8 mouse cellular contexts compared by ENCODE assay signal in genomic region chr16:44691561-44692141, GRCm38 (mm10). TPM values are rescaled to one million over a fixed set of nuclear protein-coding genes. Genes with fewer than 3 reads are reported as not detected.
DNase-seq lines count a peak whose midpoint lies in the region; ATAC-seq and TF ChIP-seq lines count a peak whose summit lies in the region.

No protein-coding gene starts in this region.

- no peaks in the 10 kb centered on the region for H3K36me3 ChIP-seq in lung, embryonic 15.5 days
- H3K36me3 ChIP-seq in small intestine, adult 2 months (ENCODE audit: control insufficient read depth, insufficient read depth, low read length) = no peaks in the 10 kb centered on the region

- H3K27ac ChIP-seq in lung, embryonic 15.5 days = peak overlapping the region; percentile 73
- 0 out of 2 replicates have a peak overlapping the region, but pooled peaks have one; percentile 22 for H3K27ac ChIP-seq in small intestine, adult 2 months (ENCODE audit: insufficient read depth, low read depth, low read length)

- no peak for ATAC-seq in lung, embryonic 15.5 days (ENCODE audit: borderline replicate concordance, extremely low read depth, low FRiP score, low TSS enrichment)
- no peak for ATAC-seq in erythroid progenitor cell, adult 5-6 weeks (replicated peaks; ENCODE audit: low FRiP score, poor library complexity, severe bottlenecking)

- no peaks in the 10 kb centered on the region for H3K9me3 ChIP-seq in lung, embryonic 15.5 days

- intact Hi-C loops in heart, postnatal 14 days (cut with DNase I) = loop anchor here (10.0 kb wide), 1 partner anchor 47 kb away; no protein-coding TSS in a partner anchor

- peak overlapping the region; percentile 1; the same call in 1 of the 2 replicates for H3K4me3 ChIP-seq in lung, embryonic 15.5 days
- H3K4me3 ChIP-seq in small intestine, adult 2 months (ENCODE audit: low read depth, low read length) = peak overlapping the region; percentile 32

- no peaks in the 10 kb centered on the region for H3K27me3 ChIP-seq in lung, embryonic 15.5 days
- H3K27me3 ChIP-seq in small intestine, adult 2 months (ENCODE audit: control insufficient read depth, insufficient read depth, low read length) = no peaks in the 10 kb centered on the region

- no peak for TF ChIP-seq CTCF in brain, embryonic 14.5 days (IDR thresholded peaks at IDR 0.05; ENCODE audit: borderline replicate concordance, extremely low read depth, insufficient read depth, insufficient read length)
- TF ChIP-seq CTCF in small intestine, adult 2 months (IDR thresholded peaks at IDR 0.05; ENCODE audit: extremely low read depth, insufficient read length, insufficient replicate concordance, low read depth, low read length) = no peak

- H3K4me1 ChIP-seq in lung, embryonic 15.5 days = peaks cover 32% of the 10 kb centered on the region
- peaks cover 3% of the 10 kb centered on the region; the same call in 1 of the 2 replicates for H3K4me1 ChIP-seq in small intestine, adult 2 months (ENCODE audit: control insufficient read depth, insufficient read depth, insufficient read length, low read length)

- peak; percentile 80 for DNase-seq in MEL-GATA-1-ER (ENCODE audit: extremely low read depth, low read depth)
- peak; percentile 92 for DNase-seq in brain, embryonic 14.5 days (ENCODE audit: low read depth)
- peak; percentile 21 to 51 for DNase-seq in frontal cortex, postnatal 10 days (ENCODE audit: low spot score in 2 of 2)
- peak; percentile 55 to 63 for DNase-seq in heart, postnatal 14 days
- DNase-seq in layer of hippocampus, adult 18-20 months (ENCODE audit: low spot score in 2 of 2) = peak; percentile 46 to 77

- peak overlapping the region; percentile 42 for H3K4me2 ChIP-seq in lung, embryonic 15.5 days

- no peak for TF ChIP-seq POLR2A in brain, embryonic 14.5 days (IDR thresholded peaks at IDR 0.05; ENCODE audit: borderline replicate concordance, extremely low read depth, insufficient read depth, insufficient read length, poor library complexity, severe bottlenecking)
- TF ChIP-seq POLR2A in small intestine, adult 2 months (IDR thresholded peaks at IDR 0.05; ENCODE audit: low read depth, low read length) = no peak

- 21% methylated on average over 17 of the region's 17 CpGs for WGBS in lung, embryonic 15.5 days
- WGBS in small intestine, adult 2 months = 19% methylated on average over 17 of the region's 17 CpGs

- H3K9ac ChIP-seq in lung, embryonic 15.5 days = no peak overlapping the region

RNA-seq across cellular contexts. Expression of gene Nepro, which starts 32.5 kb away (rescaled TPM):
- polyA plus RNA-seq in brain, embryonic 14.5 days (2012; rRNA removed) = 6.2 and 6.3 TPM in 2 replicates
- total RNA-seq in heart, postnatal 14 days (2021) = 1 to 10 TPM; 4.6 to 7.2 TPM
- total RNA-seq in layer of hippocampus, adult 18-20 months (2021) = 1 to 10 TPM; 5.5 to 5.8 TPM
- polyA plus RNA-seq in lung, embryonic 15.5 days (2015; fragmentation: Nextera tagmentation; extraction: Ambion mirVana) = 9.5 and 9.8 TPM in 2 replicates
- 1.3 and 2.1 TPM in 2 replicates for polyA plus RNA-seq in small intestine, adult 2 months (2012; rRNA removed)
- total RNA-seq in erythroid progenitor cell, adult 5-6 weeks (2015; ENCODE audit: low replicate concordance) = 3.6 and 3.8 TPM in 2 replicates
- total RNA-seq in erythroid progenitor cell, adult 5-6 weeks (2017; ENCODE audit: low replicate concordance) = 2.6 and 3.7 TPM in 2 replicates

RNA-seq across cellular contexts. Expression of gene Gtpbp8, which starts 54.5 kb away (rescaled TPM):
- 16.2 and 18.6 TPM in 2 replicates for polyA plus RNA-seq in brain, embryonic 14.5 days (2012; rRNA removed)
- total RNA-seq in heart, postnatal 14 days (2021) = 10 to 100 TPM; 10.2 to 12.5 TPM
- total RNA-seq in layer of hippocampus, adult 18-20 months (2021) = 10 to 100 TPM; 23.3 to 25.9 TPM
- 25.9 and 31.3 TPM in 2 replicates for polyA plus RNA-seq in lung, embryonic 15.5 days (2015; fragmentation: Nextera tagmentation; extraction: Ambion mirVana)
- 1.7 and 6.1 TPM in 2 replicates for polyA plus RNA-seq in small intestine, adult 2 months (2012; rRNA removed)
- 4.2 and 5.0 TPM in 2 replicates for total RNA-seq in erythroid progenitor cell, adult 5-6 weeks (2015; ENCODE audit: low replicate concordance)
- 3.5 and 5.0 TPM in 2 replicates for total RNA-seq in erythroid progenitor cell, adult 5-6 weeks (2017; ENCODE audit: low replicate concordance)

Comparison
In these comparisons a context has a peak if more than half of its experiments do, and no peak if none do; other contexts are left out.
1. DNase-seq: peak in every context shown above with its lines; median percentile 92 in brain, embryonic 14.5 days; 80 in MEL-GATA-1-ER; 62 in layer of hippocampus, adult 18-20 months; 59 in heart, postnatal 14 days; 36 in frontal cortex, postnatal 10 days.